Mouse (Mus musculus) kidney, embryonic 16.5 days (tissue): ENCODE data around the gene Itgam. TPM values are rescaled to one million over a fixed set of nuclear protein-coding genes. Genes with fewer than 3 reads are reported as not detected.

Experiments
- ATAC-seq: fragments of 200-750 bp; cut with Nextera tagmentation; 2 replicates; pipeline ENCODE4 v1.8.0; 2017; ENCODE audit warnings: moderate TSS enrichment; ENCODE audit not compliant: low FRiP score, low TSS enrichment
- H3K27ac ChIP-seq: fragments of 300-500 bp; sonication (generic); 2 replicates; pipeline ENCODE4 v1.5.1; 2014; ENCODE audit warnings: low read length
- H3K27me3 ChIP-seq: fragments of 300-500 bp; sonication (generic); 2 replicates; pipeline ENCODE4 v1.6.1; 2014; ENCODE audit warnings: low read length, control low read depth, mixed read lengths; ENCODE audit not compliant: insufficient read depth
- H3K36me3 ChIP-seq: fragments of 300-500 bp; sonication (generic); 2 replicates; pipeline ENCODE4 v1.6.1; 2014; ENCODE audit warnings: low read length, control low read depth, mixed read lengths; ENCODE audit not compliant: insufficient read depth
- H3K4me1 ChIP-seq: fragments of 300-500 bp; sonication (generic); 2 replicates; pipeline ENCODE4 v1.6.1; 2014; ENCODE audit warnings: low read length, control low read depth, mixed read lengths; ENCODE audit not compliant: insufficient read depth
- H3K4me2 ChIP-seq: fragments of 300-500 bp; sonication (generic); replicated peaks from 2 replicates; pipeline ENCODE4 v1.6.1; 2014; ENCODE audit warnings: low read depth, low read length
- H3K4me3 ChIP-seq: fragments of 300-500 bp; sonication (generic); 2 replicates; pipeline ENCODE4 v1.5.1; 2014; ENCODE audit warnings: mild to moderate bottlenecking, low read length
- H3K9ac ChIP-seq: fragments of 300-500 bp; sonication (generic); replicated peaks from 2 replicates; pipeline ENCODE4 v1.6.1; 2014; ENCODE audit warnings: low read length
- H3K9me3 ChIP-seq: fragments of 300-500 bp; sonication (generic); 2 replicates; pipeline ENCODE4 v1.6.1; 2016; ENCODE audit warnings: low read length, control low read depth
- WGBS: fragments of 180-500 bp; shearing (Covaris S2); extraction: QIAGEN DNeasy Blood & Tissue Kit; methylation state at CpG from one replicate; pipeline ENCODE4 v1.1.7; 2014; 5-methylcytosine and 5-hydroxymethylcytosine counted together
- polyA plus RNA-seq: library from polyadenylated mRNA; unstranded; fragments of >200 nt; fragmentation: Nextera tagmentation; extraction: Ambion mirVana; gene quantifications from 2 replicates; pipeline ENCODE4 v1.2.1, GENCODE M21; 2015

Gene Itgam
- polyA plus RNA-seq, 1 experiment from 2014 or later: 0.80 TPM

DNA sequence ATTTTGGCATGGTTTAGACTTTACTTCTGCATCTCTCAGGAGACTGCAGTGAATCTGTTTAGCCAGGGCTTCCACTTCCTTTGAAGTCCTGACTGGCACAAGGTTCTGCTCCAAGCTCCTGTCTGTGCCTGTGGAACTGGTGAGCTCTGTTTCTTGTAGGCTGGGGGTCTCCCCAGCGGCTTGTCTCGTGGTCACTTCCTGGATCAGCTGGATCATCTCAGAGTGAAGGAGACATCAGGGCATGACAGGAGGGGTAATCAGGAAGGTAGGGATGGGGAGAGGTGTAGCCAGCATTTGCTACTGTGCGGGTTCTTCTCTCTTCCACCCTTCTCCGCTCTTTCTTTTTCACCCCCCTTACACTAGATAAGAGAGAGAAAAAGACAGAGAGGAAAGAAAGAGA is 9.4 kb downstream of the Itgam start:
- Histone ChIP-seq H3K9ac (no peak overlapping the region), H3K4me3 (no peak overlapping the region), H3K27ac (no peak overlapping the region), H3K36me3 (no peaks in the 10 kb centered on the region), H3K4me1 (no peaks in the 10 kb centered on the region), H3K27me3 (no peaks in the 10 kb centered on the region), H3K4me2 (no peak overlapping the region), H3K9me3 (no peaks in the 10 kb centered on the region)
- 66% methylated on average over 4 of the region's 4 CpGs for WGBS
- no peak for ATAC-seq

DNA sequence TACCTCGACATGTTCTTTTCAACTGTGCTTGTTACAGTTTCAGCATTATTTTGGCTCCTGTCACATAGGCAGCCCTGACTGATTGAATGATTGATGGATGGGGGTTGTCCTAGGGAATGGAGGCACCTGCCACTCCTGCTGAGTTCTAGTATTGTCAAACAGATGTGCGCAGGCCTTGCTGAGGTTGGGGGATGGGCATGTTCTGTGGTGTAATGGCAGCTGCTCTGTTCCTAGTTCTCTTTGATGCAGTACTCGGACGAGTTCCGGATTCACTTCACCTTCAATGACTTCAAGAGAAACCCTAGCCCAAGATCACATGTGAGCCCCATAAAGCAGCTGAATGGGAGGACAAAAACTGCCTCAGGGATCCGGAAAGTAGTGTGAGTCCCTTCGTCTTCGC is 17.6 kb downstream of the Itgam start:
- Histone ChIP-seq H3K36me3 (no peaks in the 10 kb centered on the region), H3K27me3 (no peaks in the 10 kb centered on the region), H3K27ac (no peak overlapping the region), H3K4me1 (no peaks in the 10 kb centered on the region), H3K4me2 (no peak overlapping the region), H3K9ac (no peak overlapping the region), H3K9me3 (no peaks in the 10 kb centered on the region), H3K4me3 (no peak overlapping the region)
- 73% methylated on average over 8 of the region's 8 CpGs for WGBS
- ATAC-seq: no peak

- Histone ChIP-seq H3K9me3 (no peaks in the 10 kb centered on the region), H3K9ac (no peak overlapping the region), H3K36me3 (no peaks in the 10 kb centered on the region), H3K4me1 (no peaks in the 10 kb centered on the region), H3K4me2 (no peak overlapping the region), H3K27me3 (no peaks in the 10 kb centered on the region), H3K27ac (no peak overlapping the region), H3K4me3 (no peak overlapping the region)
- 85% methylated on average over 7 of the region's 7 CpGs for WGBS
- no peak for ATAC-seq
Observed at GRCm38 (mm10) chr7:128089141-128089540, 26.7 kb downstream of the Itgam start.

- Histone ChIP-seq H3K4me2 (no peak overlapping the region), H3K4me3 (no peak overlapping the region), H3K4me1 (no peaks in the 10 kb centered on the region), H3K36me3 (no peaks in the 10 kb centered on the region), H3K27me3 (no peaks in the 10 kb centered on the region), H3K27ac (no peak overlapping the region), H3K9me3 (no peaks in the 10 kb centered on the region), H3K9ac (no peak overlapping the region)
- 71% methylated on average over 1 of the region's 1 CpGs for WGBS
- ATAC-seq: no peak
Observed at GRCm38 (mm10) chr7:128098135-128098534, 35.7 kb downstream of the Itgam start.

DNA sequence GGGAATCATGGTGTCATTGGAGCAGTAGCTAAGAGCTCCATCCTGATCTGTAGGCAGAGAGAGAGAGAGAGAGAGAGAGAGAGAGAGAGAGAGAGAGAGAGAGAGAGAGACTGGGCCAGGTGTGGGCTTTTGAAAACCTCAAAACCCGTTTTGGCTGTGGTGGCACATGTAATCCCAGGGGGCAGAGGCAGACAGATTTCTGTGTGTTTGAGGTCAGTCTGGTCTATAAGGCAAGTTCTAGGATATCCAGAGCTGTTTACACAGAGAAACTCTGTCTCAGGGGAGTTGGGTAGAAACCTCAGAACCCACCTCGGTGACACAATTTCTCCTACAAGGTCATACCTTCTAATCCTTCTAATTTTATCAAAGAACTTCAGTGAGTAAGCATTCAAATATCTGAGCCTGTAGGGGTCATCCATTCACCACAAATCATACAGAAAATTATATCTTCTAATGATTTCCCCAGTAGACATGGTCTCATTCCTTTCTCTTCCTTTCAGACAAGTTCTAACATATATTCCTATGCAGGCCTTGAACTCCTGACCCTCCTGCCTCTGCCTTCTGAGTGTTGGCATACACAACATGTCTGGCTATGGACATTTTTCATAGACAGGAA is 38.4 kb downstream of the Itgam start:
- WGBS: 77% methylated on average over 2 of the region's 2 CpGs
- Histone ChIP-seq H3K4me2 (no peak overlapping the region), H3K9me3 (no peaks in the 10 kb centered on the region), H3K4me1 (no peaks in the 10 kb centered on the region), H3K27ac (no peak overlapping the region), H3K4me3 (no peak overlapping the region), H3K27me3 (no peaks in the 10 kb centered on the region), H3K36me3 (no peaks in the 10 kb centered on the region), H3K9ac (no peak overlapping the region)
- no peak for ATAC-seq

GRCm38 (mm10) chr7:128105246-128105645 is 42.8 kb downstream of the Itgam start:
- 59% methylated on average over 4 of the region's 4 CpGs for WGBS
- Histone ChIP-seq H3K27me3 (no peaks in the 10 kb centered on the region), H3K36me3 (no peaks in the 10 kb centered on the region), H3K4me1 (no peaks in the 10 kb centered on the region), H3K9ac (no peak overlapping the region), H3K4me3 (no peak overlapping the region), H3K9me3 (no peaks in the 10 kb centered on the region), H3K4me2 (no peak overlapping the region), H3K27ac (no peak overlapping the region)
- no peak for ATAC-seq

DNA sequence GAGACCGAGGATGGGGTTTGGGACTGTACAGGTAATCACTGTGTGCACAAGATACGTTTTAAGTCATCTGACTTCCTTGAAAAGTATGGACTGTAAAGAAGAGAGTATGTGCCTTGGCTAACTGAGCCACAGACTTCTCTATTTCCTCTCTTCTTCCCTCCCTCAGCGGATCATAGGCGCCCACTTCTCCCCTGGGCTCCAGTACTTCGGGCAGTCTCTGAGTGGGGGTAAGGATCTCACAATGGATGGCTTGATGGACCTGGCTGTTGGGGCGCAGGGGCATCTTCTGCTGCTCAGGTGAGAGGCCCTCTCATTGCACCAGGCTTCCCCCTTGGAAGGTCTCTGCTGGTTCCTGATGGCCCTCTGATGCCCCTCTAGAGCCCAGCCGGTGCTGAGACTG is 45.0 kb downstream of the Itgam start:
- Histone ChIP-seq H3K4me1 (no peaks in the 10 kb centered on the region), H3K4me3 (no peak overlapping the region), H3K27me3 (no peaks in the 10 kb centered on the region), H3K9me3 (no peaks in the 10 kb centered on the region), H3K9ac (no peak overlapping the region), H3K4me2 (no peak overlapping the region), H3K27ac (no peak overlapping the region), H3K36me3 (no peaks in the 10 kb centered on the region)
- WGBS: 86% methylated on average over 7 of the region's 7 CpGs
- ATAC-seq: no peak

GRCm38 (mm10) chr7:128110314-128110713 is 47.9 kb downstream of the Itgam start:
- Histone ChIP-seq H3K27ac (no peak overlapping the region), H3K4me3 (no peak overlapping the region), H3K4me2 (no peak overlapping the region), H3K36me3 (no peaks in the 10 kb centered on the region), H3K27me3 (no peaks in the 10 kb centered on the region), H3K4me1 (no peaks in the 10 kb centered on the region), H3K9me3 (no peaks in the 10 kb centered on the region), H3K9ac (no peak overlapping the region)
- WGBS: 60% methylated on average over 2 of the region's 2 CpGs
- ATAC-seq: no peak

DNA sequence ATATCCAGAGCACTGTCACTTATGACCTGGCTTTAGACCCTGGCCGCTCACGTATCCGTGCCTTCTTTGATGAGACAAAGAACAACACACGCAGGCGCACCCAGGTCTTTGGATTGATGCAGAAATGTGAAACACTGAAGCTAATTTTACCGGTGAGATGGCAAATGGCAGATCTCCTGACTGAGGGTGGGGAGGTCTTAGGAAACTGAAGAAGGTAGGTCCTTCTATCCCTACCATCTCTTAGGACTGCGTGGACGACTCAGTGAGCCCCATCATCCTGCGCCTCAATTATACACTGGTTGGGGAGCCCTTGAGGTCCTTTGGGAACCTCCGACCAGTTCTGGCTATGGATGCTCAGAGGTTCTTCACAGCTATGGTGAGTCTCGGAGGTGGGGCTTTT is 49.7 kb downstream of the Itgam start:
- no peaks in the 10 kb centered on the region for H3K27me3 ChIP-seq
- H3K27ac ChIP-seq: no peak overlapping the region
- 89% methylated on average over 11 of the region's 11 CpGs for WGBS
- no peak overlapping the region for H3K4me3 ChIP-seq
- H3K4me1 ChIP-seq: no peaks in the 10 kb centered on the region
- no peaks in the 10 kb centered on the region for H3K9me3 ChIP-seq
- no peaks in the 10 kb centered on the region for H3K36me3 ChIP-seq
- H3K9ac ChIP-seq: no peak overlapping the region
- no peak overlapping the region for H3K4me2 ChIP-seq
- no peak for ATAC-seq

- Histone ChIP-seq H3K4me3 (no peak overlapping the region), H3K27me3 (no peaks in the 10 kb centered on the region), H3K36me3 (no peaks in the 10 kb centered on the region), H3K9me3 (no peaks in the 10 kb centered on the region), H3K27ac (no peak overlapping the region), H3K9ac (no peak overlapping the region), H3K4me2 (no peak overlapping the region), H3K4me1 (no peaks in the 10 kb centered on the region)
- no peak for ATAC-seq
- WGBS: 95% methylated on average over 11 of the region's 11 CpGs
Observed at GRCm38 (mm10) chr7:128114371-128115105, 52.1 kb downstream of the Itgam start.
